Mouse (Mus musculus): ENCODE measurements around the gene Gtpbp6. TPM values are rescaled to one million over a fixed set of nuclear protein-coding genes. Genes with fewer than 3 reads are reported as not detected.
"Not testable (repeated sequence)": the region's sequence is repeated elsewhere in the genome, so short reads cannot be mapped to it uniquely, and the experiment has no call there.

The Gtpbp6 gene
- 10 to 100 TPM; 84.2 to 85.4 TPM for total RNA-seq (2021)
- long read RNA-seq, experiment 1, transcript Gtpbp6-202 (7 exons, 1,481 nt), result minor isoform, 6 of 94 reads
- long read RNA-seq, experiment 1, transcript Gtpbp6-201 (10 exons, 1,617 nt), result major isoform, 12 of 94 reads
- long read RNA-seq, experiment 1, partial matches to known transcripts, result 17 of 94 reads
- long read RNA-seq, experiment 1, other reads (novel, unspliced or antisense), result 59 of 94 reads
- long read RNA-seq, experiment 2, transcript Gtpbp6-201 (10 exons, 1,617 nt), result major isoform, 18 of 99 reads
- long read RNA-seq, experiment 2, transcript Gtpbp6-202 (7 exons, 1,481 nt), result minor isoform, 12 of 99 reads
- long read RNA-seq, experiment 2, partial matches to known transcripts, result 12 of 99 reads
- long read RNA-seq, experiment 2, other reads (novel, unspliced or antisense), result 57 of 99 reads

GRCm38 (mm10) chr5:110107581-110108304, at the start of gene Gtpbp6:
Gtpbp6 (minus strand) TSS chr5:110108197.
- intact Hi-C loops (cut with DNase I), result loop anchor here (5.0 to 10.0 kb wide), 2 partner anchors 550 to 1443 kb away; partner anchors contain the start of genes Crlf2, Dgkq and Idua
- DNase-seq (ENCODE audit: low spot score in 2 of 2), result peak; percentile 94 to 97

- DNase-seq (ENCODE audit: low spot score in 2 of 2), result no peak
- intact Hi-C loops (cut with DNase I), result no loop called here
Measured at GRCm38 (mm10) chr5:110143007-110143406, 35.0 kb upstream of the Gtpbp6 start.

GRCm38 (mm10) chr5:110142309-110142708, 34.3 kb upstream of the Gtpbp6 start:
- no peak for DNase-seq (ENCODE audit: low spot score in 2 of 2)
- intact Hi-C loops (cut with DNase I), result no loop called here

GRCm38 (mm10) chr5:110140424-110140823, 32.4 kb upstream of the Gtpbp6 start:
- intact Hi-C loops (cut with DNase I), result no loop called here
- no peak for DNase-seq (ENCODE audit: low spot score in 2 of 2)

GRCm38 (mm10) chr5:110139325-110139724, 31.3 kb upstream of the Gtpbp6 start:
- intact Hi-C loops (cut with DNase I), result loop anchor here (5.0 kb wide), 1 partner anchor 38 kb away; the partner anchor contains the start of gene Golga3
- DNase-seq (ENCODE audit: low spot score in 2 of 2), result no peak

GRCm38 (mm10) chr5:110137816-110138215, 29.8 kb upstream of the Gtpbp6 start:
- intact Hi-C loops (cut with DNase I), result loop anchor here (5.0 kb wide), 1 partner anchor 39 kb away; the partner anchor contains the start of gene Golga3
- no peak for DNase-seq (ENCODE audit: low spot score in 2 of 2)

GRCm38 (mm10) chr5:110136087-110136464, 28.1 kb upstream of the Gtpbp6 start:
- intact Hi-C loops (cut with DNase I), result loop anchor here (5.0 kb wide), 1 partner anchor 41 kb away; the partner anchor contains the start of gene Golga3
- DNase-seq (ENCODE audit: low spot score in 2 of 2), result no peak

- intact Hi-C loops (cut with DNase I), result loop anchor here (5.0 kb wide), 1 partner anchor 42 kb away; the partner anchor contains the start of gene Golga3
- peak; percentile 100 for DNase-seq (ENCODE audit: low spot score in 2 of 2)
Measured at GRCm38 (mm10) chr5:110135293-110136086, 27.5 kb upstream of the Gtpbp6 start, which contains the start of gene Chfr. Chfr (plus strand) TSS chr5:110135842.

- DNase-seq (ENCODE audit: low spot score in 2 of 2); intact Hi-C loops (cut with DNase I): not testable (repeated sequence)
Measured at GRCm38 (mm10) chr5:110122380-110122779, 14.4 kb upstream of the Gtpbp6 start.

GRCm38 (mm10) chr5:110109991-110110441, 2.0 kb upstream of the Gtpbp6 start, which contains the start of gene Zfp605:
Zfp605 (plus strand) TSS chr5:110110092.
- intact Hi-C loops (cut with DNase I), result loop anchor here (5.0 to 10.0 kb wide), 2 partner anchors 553 to 1445 kb away; partner anchors contain the start of genes Crlf2, Dgkq and Idua
- peak; percentile 94 for DNase-seq (ENCODE audit: low spot score in 2 of 2)

- no peak for DNase-seq (ENCODE audit: low spot score in 2 of 2)
- intact Hi-C loops (cut with DNase I), result loop anchor here (5.0 to 10.0 kb wide), 2 partner anchors 551 to 1443 kb away; partner anchors contain the start of genes Crlf2, Dgkq and Idua
Measured at GRCm38 (mm10) chr5:110108305-110108628, 270 bp upstream of the Gtpbp6 start.

GRCm38 (mm10) chr5:110106901-110107564, 964 bp downstream of the Gtpbp6 start:
- DNase-seq (ENCODE audit: low spot score in 2 of 2), result peak; percentile 34 to 49
- intact Hi-C loops (cut with DNase I), result loop anchor here (5.0 to 10.0 kb wide), 2 partner anchors 550 to 1442 kb away; partner anchors contain the start of genes Crlf2, Dgkq and Idua

- DNase-seq (ENCODE audit: low spot score in 2 of 2), result peak; percentile 26 to 70
- intact Hi-C loops (cut with DNase I), result loop anchor here (5.0 to 10.0 kb wide), 2 partner anchors 549 to 1442 kb away; partner anchors contain the start of genes Crlf2, Dgkq and Idua
Measured at GRCm38 (mm10) chr5:110106140-110106871, 1.7 kb downstream of the Gtpbp6 start.

GRCm38 (mm10) chr5:110104616-110105380, 3.2 kb downstream of the Gtpbp6 start:
- intact Hi-C loops (cut with DNase I), result loop anchor here (5.0 to 10.0 kb wide), 2 partner anchors 547 to 1440 kb away; partner anchors contain the start of genes Crlf2, Dgkq and Idua
- DNase-seq (ENCODE audit: low spot score in 2 of 2), result peak in 1 of 2 experiments; percentile 19

- DNase-seq (ENCODE audit: low spot score in 2 of 2), result no peak
- intact Hi-C loops (cut with DNase I), result loop anchor here (10.0 kb wide), 1 partner anchor 1439 kb away; the partner anchor contains the start of genes Dgkq and Idua
Measured at GRCm38 (mm10) chr5:110103901-110104615, 3.9 kb downstream of the Gtpbp6 start.

All from left cerebral cortex, postnatal 14 days (tissue).